Mouse (Mus musculus) gastrocnemius, postnatal 25 days (tissue): ENCODE measurements around the gene AC124502.3. TPM values are rescaled to one million over a fixed set of nuclear protein-coding genes. Genes with fewer than 3 reads are reported as not detected.

Experiments
- DNase-seq: peaks from one replicate; pipeline ENCODE4 v3.0.0; 2022
- total RNA-seq, 2 experiments: library from RNA; stranded (reverse); gene quantifications; 1 replicate in 1 of 2; 2 replicates in 1 of 2; pipeline ENCODE4 v1.2.3; 2021

The AC124502.3 gene
- total RNA-seq, 2 experiments from 2014 or later = 0.26 to 1.4 TPM

- no peak for DNase-seq
Measured at GRCm38 (mm10) chr19:5058801-5059771, 20.4 kb downstream of the AC124502.3 start.

DNA sequence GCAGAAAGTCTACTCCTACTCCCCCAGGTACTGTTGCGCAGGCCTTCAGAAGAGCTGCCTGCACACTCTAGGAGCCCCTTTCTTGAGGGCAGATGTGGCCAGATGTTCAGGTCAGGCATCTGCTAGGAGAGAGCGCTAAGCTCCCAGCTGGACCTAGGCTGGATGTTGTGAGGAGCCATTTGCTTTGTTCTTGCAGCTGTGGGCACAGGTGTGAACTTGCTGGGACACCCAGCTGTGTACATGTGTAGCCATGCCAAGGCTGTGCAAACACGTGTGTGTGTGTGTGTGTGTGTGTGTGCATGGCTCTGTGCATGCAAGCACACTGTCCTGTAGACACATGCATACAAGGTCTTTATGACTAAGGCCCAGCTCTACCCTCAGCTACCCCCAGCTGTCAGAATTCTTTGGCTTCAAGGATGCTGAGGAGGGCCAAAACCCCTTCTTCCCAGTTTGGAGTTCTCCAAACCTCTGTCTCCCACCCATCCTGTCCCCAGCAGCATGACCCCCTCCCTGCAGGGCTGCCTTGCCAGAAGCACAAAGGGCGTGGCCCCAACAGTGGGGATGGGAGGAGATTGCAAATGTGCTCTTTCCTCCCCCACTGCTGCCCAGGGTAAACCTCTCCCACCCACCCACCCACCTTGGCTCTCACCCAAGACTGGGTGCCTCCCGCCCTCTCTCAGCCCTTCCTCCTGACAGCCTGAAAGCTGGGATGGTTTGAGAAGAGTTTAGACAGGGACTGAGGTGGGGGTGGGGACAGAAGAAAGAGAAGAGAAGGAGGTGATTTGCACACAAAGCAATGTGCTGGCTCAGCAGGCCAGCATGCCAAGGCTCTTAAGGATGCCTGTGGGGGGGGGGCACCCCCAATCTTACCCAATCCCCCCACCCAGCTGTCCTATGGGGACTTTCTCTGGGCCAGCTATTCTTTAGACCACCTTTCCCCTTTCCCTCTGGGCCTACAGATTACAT, 22.0 kb downstream of the AC124502.3 start:
- peak; percentile 61 for DNase-seq

- no peak for DNase-seq
Measured at GRCm38 (mm10) chr19:5062041-5062440, 23.4 kb downstream of the AC124502.3 start.

GRCm38 (mm10) chr19:5062446-5062845, 23.8 kb downstream of the AC124502.3 start:
- DNase-seq = peak; percentile 79

DNA sequence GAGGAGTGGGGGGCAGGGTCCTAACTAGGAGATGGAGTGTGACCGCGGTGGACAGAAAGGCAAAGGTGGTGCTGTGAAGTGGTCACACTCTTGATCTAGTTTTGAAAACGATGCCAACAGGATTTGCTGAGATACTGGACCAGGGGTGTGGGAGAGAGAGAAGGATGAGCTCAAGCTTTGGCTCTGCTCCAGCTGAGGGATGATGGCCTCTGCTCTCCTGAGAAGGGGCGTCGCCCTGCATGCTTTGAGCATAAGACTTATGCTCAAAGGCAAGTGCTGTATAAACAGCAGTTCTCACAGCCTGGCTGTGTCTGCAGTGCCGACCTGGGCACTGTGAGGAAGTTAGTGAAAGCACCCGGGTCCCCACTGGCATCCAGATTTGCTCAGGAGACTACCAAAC, 26.4 kb downstream of the AC124502.3 start:
- DNase-seq = peak; percentile 62

- DNase-seq = no peak
Measured at GRCm38 (mm10) chr19:5067040-5067799, 28.5 kb downstream of the AC124502.3 start.

DNA sequence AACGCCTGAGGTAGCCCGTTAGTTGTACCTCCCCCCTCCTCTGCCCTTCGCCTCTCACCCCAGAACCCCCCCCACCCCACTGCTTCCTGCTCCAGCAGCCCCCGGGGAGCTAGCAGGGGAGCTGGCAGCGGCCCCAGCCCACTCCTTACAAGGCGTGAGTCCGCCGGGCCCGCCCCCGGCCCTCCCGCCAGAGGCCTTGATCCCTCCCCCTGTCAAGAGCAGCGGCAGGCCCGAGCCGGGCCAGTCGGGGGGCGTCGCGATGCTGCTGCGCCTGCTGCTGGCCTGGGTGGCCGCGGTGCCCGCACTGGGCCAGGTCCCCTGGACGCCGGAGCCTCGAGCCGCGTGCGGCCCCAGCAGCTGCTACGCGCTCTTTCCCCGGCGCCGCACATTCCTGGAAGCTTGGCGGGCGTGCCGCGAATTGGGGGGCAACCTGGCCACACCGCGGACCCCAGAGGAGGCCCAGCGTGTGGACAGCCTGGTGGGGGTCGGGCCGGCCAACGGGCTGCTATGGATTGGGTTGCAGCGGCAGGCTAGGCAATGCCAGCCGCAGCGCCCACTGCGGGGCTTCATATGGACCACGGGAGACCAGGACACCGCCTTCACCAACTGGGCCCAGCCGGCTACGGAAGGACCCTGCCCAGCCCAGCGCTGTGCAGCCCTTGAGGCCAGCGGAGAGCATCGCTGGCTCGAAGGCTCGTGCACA, 29.3 kb downstream of the AC124502.3 start, which contains the start of gene Cd248:
TSS of gene Cd248 (plus strand) at position 212 of the 703 bp plus-strand sequence.
- peak; percentile 88 for DNase-seq

DNA sequence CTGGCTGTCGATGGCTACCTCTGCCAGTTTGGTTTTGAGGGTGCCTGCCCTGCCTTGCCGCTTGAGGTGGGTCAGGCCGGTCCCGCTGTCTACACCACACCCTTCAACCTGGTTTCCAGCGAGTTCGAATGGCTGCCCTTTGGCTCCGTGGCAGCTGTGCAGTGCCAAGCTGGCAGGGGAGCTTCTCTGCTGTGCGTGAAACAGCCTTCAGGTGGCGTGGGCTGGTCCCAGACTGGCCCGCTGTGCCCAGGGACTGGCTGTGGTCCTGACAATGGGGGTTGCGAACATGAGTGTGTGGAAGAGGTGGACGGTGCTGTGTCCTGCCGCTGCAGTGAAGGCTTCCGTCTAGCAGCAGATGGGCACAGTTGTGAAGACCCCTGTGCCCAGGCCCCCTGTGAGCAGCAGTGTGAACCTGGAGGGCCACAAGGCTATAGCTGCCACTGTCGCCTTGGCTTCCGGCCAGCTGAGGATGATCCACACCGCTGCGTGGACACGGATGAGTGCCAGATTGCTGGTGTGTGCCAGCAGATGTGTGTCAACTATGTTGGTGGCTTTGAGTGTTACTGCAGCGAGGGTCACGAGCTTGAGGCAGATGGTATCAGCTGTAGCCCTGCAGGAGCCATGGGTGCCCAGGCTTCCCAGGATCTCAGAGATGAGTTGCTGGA, 30.0 kb downstream of the AC124502.3 start:
- no peak for DNase-seq

DNA sequence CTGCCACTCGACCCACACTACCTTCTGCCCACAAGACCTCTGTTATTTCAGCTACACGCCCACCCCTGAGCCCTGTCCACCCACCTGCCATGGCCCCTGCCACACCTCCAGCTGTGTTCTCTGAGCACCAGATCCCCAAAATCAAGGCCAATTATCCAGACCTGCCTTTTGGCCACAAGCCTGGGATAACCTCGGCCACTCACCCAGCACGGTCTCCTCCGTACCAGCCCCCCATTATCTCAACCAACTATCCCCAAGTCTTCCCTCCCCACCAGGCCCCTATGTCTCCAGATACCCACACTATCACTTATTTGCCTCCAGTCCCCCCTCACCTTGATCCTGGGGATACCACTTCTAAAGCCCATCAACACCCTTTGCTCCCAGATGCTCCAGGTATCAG, 30.8 kb downstream of the AC124502.3 start:
- no peak for DNase-seq

DNA sequence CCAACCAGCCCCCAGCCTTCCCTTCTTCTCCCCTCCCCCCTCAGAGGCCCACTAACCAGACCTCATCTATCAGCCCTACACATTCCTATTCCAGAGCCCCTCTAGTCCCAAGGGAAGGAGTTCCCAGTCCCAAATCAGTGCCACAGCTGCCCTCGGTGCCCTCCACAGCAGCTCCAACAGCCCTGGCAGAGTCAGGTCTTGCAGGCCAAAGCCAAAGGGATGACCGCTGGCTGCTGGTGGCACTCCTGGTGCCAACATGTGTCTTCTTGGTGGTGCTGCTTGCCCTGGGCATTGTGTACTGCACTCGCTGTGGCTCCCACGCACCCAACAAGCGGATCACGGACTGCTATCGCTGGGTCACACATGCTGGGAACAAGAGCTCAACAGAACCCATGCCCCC, 31.3 kb downstream of the AC124502.3 start:
- DNase-seq = no peak

- no peak for DNase-seq
Measured at GRCm38 (mm10) chr19:5071077-5071476, 32.4 kb downstream of the AC124502.3 start.

DNA sequence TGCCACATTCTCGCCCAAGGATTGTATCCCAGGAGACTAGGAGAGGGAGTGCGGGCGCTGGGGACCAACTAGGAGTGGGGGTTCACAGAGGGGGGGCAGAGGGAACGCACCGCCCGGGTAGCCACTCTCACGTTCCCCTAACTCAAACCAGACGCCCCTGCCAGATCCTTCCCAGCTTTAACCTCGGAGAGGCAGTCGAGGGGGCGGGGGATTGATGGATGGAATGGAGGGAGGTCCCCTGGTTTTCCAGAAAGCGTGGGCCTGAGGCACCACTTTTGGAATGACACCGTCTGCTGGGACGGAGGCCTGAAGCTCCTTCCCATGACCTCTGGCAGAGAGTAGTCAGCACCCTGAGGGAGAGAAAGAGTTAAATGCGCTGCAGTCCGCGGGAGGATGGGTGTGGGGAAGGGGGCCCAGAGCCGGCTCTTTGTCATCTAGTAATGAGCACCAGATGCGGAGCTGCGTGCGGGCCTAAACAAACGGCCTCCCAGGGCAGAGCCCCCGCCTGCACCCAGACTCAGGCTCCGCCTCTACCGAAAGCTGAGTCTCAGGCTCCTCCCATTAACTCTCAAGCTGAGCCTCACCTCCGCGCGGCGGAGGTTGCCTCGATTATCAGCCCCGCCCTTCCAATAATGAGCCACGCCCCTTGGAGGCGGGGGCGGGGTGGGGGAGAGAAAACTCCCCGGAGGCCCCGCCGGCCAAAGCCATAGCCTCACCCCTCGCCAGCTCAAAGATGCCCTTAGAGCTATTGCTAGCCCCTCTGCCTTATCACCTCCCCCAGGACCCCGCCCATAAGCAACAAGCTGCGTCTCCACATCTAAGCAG, 33.1 kb downstream of the AC124502.3 start:
- DNase-seq = peak; percentile 82

- no peak for DNase-seq
Measured at GRCm38 (mm10) chr19:5072389-5073019, 33.8 kb downstream of the AC124502.3 start.

DNA sequence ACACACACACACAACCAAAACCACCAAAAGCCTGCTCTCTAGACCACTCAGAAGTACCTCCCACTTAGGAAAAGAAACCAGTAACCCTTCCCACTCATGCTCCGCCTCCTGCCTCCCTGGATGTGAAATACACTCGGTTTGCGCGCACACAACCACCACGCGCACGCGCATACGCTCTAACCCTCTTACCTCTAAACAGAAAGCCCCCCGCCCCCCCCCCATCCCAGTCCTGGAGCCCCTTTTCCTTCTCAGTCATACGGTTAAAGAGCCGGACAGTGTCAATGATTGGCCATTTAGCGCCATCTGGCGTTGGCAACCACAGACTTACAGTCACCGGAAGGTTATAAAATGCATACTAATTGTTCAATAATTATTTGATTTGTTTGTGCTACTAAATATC, 34.3 kb downstream of the AC124502.3 start:
- DNase-seq = no peak

- no peak for DNase-seq
Measured at GRCm38 (mm10) chr19:5073518-5073917, 34.8 kb downstream of the AC124502.3 start.

DNA sequence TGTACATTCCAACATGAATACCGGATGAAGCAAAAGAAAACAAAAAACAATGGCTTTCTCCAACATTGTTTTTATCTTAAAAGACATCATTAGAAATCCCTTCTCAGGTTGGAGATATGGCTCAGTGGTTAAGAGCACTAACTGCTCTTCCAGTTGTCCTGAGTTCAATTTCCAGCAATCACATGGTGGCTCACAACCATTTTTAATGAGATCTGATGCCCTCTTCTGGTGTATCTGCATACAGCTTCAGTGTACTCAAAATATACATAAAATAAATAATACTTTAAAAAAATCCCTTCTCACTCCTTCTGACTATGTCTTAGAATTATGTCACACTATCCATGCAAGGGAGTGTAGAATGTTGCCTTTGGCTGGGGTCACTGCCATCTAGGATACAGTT, 40.6 kb downstream of the AC124502.3 start:
- no peak for DNase-seq

DNA sequence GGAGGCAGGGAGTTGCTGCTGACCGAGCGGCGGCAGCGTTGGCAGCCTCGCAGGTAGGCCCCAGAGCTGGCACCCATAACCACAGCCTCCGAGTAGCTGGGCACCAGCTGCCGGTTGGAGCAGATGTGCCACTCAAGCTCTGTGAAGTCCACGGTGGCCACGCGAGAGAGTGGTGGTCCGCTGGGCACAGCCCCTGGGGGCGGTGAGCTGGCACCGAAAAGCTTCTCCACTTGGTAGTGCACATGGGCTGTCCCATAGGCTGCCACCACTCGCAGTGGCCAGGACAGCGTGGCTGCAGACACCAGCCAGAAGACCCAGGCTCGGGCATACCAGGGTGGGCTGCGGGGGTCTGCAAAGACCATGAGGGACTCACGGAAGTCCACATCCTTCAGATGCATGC, 43.3 kb downstream of the AC124502.3 start:
- DNase-seq = no peak

GRCm38 (mm10) chr19:5082596-5082995, 43.9 kb downstream of the AC124502.3 start:
- DNase-seq = no peak
